Mouse (Mus musculus): ENCODE measurements around the gene Arhgap23. TPM values are rescaled to one million over a fixed set of nuclear protein-coding genes. Genes with fewer than 3 reads are reported as not detected.

The Arhgap23 gene
- total RNA-seq, 2 experiments from 2014 or later = 6.1 to 6.3 TPM

DNA sequence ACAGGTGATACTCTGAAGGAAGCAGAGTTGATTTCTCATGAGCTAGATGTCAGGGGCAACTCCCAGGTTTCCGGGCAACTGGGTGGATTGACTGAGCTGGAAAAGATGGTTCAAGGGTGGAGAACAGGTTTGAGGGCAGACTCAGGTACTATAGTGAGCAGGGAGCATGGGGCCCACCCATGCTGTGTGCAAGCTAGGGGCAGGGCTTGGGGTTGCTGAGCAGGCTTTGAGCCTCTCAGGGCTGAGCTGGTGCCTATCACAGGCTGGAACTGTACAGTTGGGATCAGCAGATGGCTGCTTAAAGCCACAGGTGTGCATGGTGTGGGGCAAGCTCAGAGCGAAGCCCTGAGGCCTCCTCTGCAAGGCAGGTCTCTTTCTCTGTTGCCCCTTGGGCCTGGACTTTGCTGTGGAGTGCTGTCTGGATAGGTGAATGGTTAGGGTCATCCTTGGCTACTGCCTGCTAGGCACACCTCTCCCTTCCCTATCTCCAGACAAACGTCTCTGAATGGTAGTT, 46.0 kb downstream of the Arhgap23 start:
- no peak for ATAC-seq (replicated peaks; ENCODE audit: poor library complexity)

DNA sequence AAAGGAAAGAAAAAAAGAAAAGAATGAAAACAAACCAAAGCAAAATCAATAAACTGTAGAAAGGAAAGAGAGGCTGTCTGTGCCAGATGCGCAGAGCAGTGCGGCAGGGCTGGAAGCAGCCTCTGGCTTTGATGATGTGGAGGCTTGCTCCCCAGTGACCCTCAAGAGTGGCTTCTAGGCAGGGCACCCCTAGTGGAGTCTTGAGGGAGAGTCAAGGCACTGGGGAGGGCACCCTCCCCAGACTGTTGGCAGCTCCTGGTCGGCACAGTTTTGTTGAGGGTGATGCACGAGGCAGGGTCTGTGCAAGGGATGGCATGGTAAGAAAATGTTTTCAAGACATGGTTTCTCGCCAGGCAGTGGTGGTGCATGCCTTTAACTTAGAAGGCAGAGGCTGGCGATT, 47.2 kb downstream of the Arhgap23 start:
- 0 out of 2 replicates have a peak, but pooled peaks have one; percentile 39 for ATAC-seq (replicated peaks; ENCODE audit: poor library complexity)

- ATAC-seq (replicated peaks; ENCODE audit: poor library complexity) = no peak
These were observed 47.8 kb downstream of the Arhgap23 start for GRCm38 (mm10) chr11:97463166-97463565.

DNA sequence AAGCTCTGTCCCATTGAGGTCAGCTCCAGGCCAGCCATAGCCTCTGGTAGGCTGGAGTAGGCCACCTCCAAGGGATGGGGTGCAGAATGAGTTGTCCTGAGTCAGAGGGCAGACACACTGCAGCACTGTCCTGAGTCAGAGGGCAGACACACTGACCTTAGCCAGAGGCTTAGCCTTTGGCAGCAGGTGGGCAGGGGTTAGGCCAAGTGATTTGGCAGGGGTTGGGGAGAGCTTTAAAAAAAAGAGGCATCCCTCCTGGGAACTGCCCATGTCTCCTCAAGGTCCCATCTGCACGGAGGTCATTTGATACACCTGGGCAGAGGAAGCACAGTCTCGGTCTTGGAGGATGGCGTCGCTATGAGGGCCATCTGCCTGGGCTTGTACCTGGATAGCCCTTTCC, 48.7 kb downstream of the Arhgap23 start:
- ATAC-seq (replicated peaks; ENCODE audit: poor library complexity) = no peak

DNA sequence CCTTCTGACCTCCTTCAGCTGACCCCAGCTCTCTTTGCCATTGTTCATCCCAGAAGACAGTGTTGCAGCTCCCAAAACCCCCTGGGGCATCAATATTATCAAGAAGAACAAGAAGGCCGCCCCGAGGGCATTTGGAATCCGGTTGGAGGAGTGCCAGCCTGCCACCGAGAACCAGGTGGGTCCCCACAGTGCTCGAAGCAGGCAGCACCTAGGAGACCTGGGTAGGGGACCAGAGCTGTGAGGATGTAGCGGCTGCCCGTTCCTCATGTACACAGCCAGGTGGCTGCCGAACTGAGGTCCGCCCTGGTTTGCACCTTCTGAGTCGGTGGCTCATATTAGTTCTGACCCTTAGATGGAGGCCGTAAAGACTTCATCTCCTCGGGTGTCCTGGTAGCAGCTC, 50.6 kb downstream of the Arhgap23 start:
- ATAC-seq (replicated peaks; ENCODE audit: poor library complexity) = no peak

- no peak for ATAC-seq (replicated peaks; ENCODE audit: poor library complexity)
These were observed 51.3 kb downstream of the Arhgap23 start for GRCm38 (mm10) chr11:97466444-97467160.

- peak; percentile 93 for ATAC-seq (replicated peaks; ENCODE audit: poor library complexity)
These were observed 53.4 kb downstream of the Arhgap23 start for GRCm38 (mm10) chr11:97468639-97469287.

DNA sequence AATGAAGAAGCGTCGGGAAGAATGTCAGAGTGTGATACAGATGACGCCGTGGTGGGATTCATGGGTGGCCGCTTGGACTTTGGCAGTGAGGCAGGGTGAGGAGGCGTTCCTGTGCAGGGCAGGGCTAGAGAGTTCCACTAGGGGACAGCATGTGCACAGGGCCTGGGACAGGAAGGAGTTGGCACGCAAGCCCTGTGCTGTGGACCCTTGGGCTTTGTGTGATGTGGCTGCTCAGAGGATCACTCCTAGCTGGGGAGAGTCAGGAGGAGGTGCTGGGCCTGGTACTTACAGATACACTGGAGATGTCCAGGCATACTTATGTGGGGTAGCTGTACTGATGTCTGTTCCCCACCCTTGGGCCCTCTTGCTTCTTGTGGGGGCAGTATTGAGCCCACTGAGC, 54.5 kb downstream of the Arhgap23 start:
- ATAC-seq (replicated peaks; ENCODE audit: poor library complexity) = no peak

- ATAC-seq (replicated peaks; ENCODE audit: poor library complexity) = no peak
These were observed 55.9 kb downstream of the Arhgap23 start for GRCm38 (mm10) chr11:97471276-97471675.

- ATAC-seq (replicated peaks; ENCODE audit: poor library complexity) = peak; percentile 83
These were observed 61.2 kb downstream of the Arhgap23 start for GRCm38 (mm10) chr11:97476334-97477095.

GRCm38 (mm10) chr11:97477431-97477830, 62.1 kb downstream of the Arhgap23 start:
- ATAC-seq (replicated peaks; ENCODE audit: poor library complexity) = no peak

DNA sequence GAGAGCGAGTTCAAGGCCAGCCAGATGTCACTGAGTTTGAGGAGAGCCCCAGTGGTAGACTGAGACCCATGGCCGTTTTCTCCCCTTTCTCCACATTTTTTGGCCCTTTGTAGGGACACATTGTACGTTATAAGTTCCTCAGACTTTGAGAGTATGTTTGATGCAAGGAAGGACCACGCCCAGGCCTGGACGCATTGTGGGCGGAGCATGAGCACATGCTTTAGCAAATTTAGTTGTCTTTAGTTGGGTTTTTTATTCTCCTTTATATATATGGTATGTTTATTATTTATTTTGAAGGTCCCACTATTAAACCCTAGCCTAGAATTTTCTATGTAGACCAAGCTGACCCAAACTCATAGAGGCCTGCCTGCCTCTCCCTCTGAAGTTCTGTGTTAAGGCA, 63.0 kb downstream of the Arhgap23 start:
- ATAC-seq (replicated peaks; ENCODE audit: poor library complexity) = no peak

DNA sequence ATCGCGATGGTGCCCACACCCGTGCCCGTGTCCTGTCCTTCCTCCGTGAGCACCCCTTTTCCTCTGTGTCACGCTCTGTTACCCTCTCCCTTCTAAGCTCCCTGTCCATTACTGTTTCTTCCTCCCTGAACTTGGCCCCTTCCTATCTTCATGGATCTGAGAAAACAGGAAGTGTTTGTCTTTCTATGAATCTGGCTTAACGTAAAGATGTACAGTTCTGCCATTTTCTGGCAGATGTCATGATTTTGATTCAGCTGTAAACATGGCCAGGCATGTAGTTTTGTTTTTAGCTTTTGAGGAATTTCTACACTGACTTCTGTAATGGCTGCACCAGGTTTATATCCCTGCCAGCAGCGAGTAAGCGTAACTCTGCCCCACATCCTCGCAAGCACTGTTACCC, 63.8 kb downstream of the Arhgap23 start:
- ATAC-seq (replicated peaks; ENCODE audit: poor library complexity) = no peak

DNA sequence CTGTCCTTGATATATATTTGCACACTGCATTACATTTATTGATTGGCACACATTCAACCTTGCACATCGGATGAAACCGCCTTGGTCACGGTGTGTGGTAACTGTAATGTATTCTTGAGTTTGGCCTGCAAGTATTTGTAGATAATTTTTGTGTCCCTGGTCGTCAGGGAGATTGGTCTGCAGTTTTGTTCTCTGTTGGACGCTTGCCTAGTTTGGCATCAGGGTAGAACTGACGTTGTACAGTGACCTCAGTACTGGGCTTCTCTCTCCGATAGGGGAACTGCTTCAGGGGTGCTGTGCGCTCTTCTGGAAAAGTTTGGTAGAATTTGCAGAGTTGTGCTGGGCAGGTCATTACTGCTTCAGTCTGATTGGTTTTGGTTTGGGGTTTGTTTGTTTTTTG, 64.5 kb downstream of the Arhgap23 start:
- no peak for ATAC-seq (replicated peaks; ENCODE audit: poor library complexity)

DNA sequence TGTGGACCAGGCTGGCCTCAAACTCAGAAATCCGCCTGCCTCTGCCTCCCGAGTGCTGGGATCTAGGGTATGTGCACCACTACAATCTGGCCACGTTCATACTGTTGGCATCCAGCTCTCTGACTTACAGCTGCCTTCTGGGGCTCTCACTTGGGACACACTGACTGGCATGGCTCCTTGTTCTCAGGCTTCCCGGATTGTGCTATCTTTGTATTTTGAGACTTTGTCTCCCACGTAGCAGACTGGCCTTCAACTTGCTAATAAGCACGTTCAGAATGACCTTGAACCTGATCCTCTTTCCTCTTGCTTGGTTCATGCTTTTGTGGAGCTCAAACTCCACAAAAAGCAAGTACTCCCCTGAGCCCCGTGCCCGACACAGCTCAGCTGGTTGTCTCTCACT, 70.3 kb downstream of the Arhgap23 start:
- ATAC-seq (replicated peaks; ENCODE audit: poor library complexity) = no peak

DNA sequence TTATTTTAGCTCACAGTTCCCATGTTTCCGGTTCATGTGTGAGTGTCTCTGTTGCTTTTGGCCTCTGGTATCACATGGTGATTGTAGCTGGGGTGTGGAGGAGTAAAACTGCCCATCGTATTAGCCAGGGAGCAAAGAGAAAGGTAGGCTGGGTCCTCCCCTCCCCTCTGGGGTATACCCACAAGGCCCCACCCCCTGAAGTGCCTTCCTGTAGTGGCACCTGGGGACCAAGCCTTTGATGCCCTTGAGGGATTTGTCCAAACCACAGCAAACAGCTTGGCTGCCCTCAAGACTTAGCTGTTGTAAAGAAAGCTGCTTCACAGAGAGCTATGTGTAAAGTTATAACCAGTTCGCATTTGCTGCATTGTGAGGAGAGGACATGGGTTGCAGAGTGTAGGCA, 72.3 kb downstream of the Arhgap23 start:
- no peak for ATAC-seq (replicated peaks; ENCODE audit: poor library complexity)

DNA sequence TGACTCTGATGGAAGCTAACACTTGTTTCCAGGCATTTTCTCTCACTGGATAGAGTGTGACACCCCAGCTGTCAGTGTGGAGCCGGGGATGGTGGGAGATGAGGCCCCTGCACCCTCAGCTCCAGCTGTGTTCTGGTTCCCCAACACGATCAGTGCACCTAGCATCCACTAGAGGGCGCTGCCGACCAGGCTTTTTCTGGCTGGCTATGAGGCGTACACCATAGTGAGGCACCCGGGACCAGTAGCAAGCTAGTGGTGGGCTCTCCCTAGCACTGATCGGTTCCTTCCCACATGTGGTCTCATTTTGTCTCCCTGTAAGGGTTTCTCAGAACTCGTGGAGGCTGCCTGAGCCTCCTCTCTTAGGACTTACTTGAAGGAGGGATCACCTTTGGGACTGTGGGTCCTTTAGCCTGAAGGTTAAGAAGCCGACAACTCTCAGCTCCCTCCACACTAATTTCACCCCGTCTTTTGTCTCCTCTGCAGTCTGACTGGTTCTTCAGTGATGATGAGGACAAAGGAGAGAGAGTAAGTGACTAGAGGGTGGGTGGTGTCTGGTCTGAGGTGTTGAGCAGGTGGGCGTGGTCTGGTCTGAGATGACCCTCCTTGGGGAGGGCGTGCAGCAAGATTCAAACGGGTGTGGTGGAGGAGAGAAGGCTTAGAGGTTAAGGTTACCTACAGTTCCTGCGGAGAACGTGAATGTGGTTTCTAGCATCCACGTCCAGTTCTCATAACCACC, 74.4 kb downstream of the Arhgap23 start:
- ATAC-seq (replicated peaks; ENCODE audit: poor library complexity) = peak; percentile 93

DNA sequence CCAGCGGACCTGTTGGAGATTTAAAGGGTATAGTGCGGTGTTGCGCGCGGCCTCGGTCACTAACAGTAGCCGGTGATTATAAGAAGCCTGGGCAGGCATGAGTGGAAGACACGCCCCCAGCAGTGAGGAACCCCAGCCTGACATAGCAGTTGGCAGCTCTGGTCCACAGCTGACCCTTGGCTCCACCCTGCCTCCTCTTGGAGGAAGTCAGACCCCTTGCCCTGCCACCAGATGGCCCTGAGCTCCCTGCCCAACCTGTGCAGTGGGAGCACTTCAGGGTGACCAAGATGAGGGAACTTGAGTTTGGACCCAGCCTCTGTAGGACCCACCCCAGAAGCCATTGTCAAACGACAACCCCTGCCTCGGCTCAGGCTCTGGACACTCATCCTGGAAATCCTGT, 76.3 kb downstream of the Arhgap23 start:
- ATAC-seq (replicated peaks; ENCODE audit: poor library complexity) = no peak

DNA sequence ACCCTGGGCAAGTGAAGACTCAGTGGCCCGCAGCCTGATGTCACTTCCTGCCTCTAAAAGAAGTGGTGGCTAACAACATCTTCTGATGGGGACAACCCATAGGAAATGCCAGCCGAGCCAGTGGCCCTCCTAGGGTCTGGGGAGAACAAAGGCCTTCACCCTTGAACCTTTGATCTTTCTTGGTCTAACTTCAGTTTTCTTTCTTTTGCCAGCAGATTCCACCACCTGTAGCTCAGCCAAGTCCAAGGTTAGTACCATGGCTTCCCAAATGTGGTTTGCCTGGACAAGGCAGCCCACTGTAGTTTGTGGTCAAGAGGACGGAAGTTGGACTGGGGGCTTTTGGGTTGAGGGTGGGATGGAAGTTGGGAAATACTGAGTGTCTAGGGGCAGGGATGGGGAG, 77.5 kb downstream of the Arhgap23 start:
- no peak for ATAC-seq (replicated peaks; ENCODE audit: poor library complexity)

GRCm38 (mm10) chr11:97497543-97497942, 82.2 kb downstream of the Arhgap23 start:
- no peak for ATAC-seq (replicated peaks; ENCODE audit: poor library complexity)
